Mouse (Mus musculus) forebrain, postnatal 0 days (tissue): ENCODE measurements at regions not wholly inside any gene's neighbourhood (a gene's known extent, or its start where the extent isn't known, plus 50 kb on each side); places are given as distances from the start of the nearest gene placed in this dataset.

ENCODE experiments used
- ATAC-seq: fragments of 200-750 bp; cut with Nextera tagmentation; 2 replicates; pipeline ENCODE4 v1.8.0; 2017; ENCODE audit warnings: mild to moderate bottlenecking, moderate library complexity
- DNase-seq: peaks from one replicate; pipeline ENCODE4 v3.0.0-alpha.2; 2015
- H3K27ac ChIP-seq: fragments of 300-500 bp; sonication (generic); 2 replicates; pipeline ENCODE4 v1.5.1; 2014; ENCODE audit warnings: low read depth, mild to moderate bottlenecking, antibody characterized with exemption, low read length, moderate library complexity, mixed read lengths
- H3K27me3 ChIP-seq: fragments of 300-500 bp; sonication (generic); 2 replicates; pipeline ENCODE4 v1.6.1; 2014; ENCODE audit warnings: mild to moderate bottlenecking, low read length, mixed read lengths; ENCODE audit not compliant: insufficient read depth
- H3K36me3 ChIP-seq: fragments of 300-500 bp; sonication (generic); 2 replicates; pipeline ENCODE4 v1.6.1; 2014; ENCODE audit warnings: mild to moderate bottlenecking, moderate library complexity; ENCODE audit not compliant: insufficient read depth
- H3K4me1 ChIP-seq: fragments of 300-500 bp; sonication (generic); 2 replicates; pipeline ENCODE4 v1.6.1; 2014; ENCODE audit warnings: antibody characterized with exemption; ENCODE audit not compliant: insufficient read depth
- H3K4me2 ChIP-seq: fragments of 300-500 bp; sonication (generic); 2 replicates; pipeline ENCODE4 v1.6.1; 2014; ENCODE audit warnings: low read depth, mild to moderate bottlenecking, moderate library complexity
- H3K4me3 ChIP-seq: fragments of 300-500 bp; sonication (generic); 2 replicates; pipeline ENCODE4 v1.5.1; 2014; ENCODE audit warnings: low read depth, low read length, mixed read lengths
- H3K9ac ChIP-seq: fragments of 300-500 bp; sonication (generic); 2 replicates; pipeline ENCODE4 v1.6.1; 2014; ENCODE audit warnings: mild to moderate bottlenecking
- H3K9me3 ChIP-seq: fragments of 300-500 bp; sonication (generic); 2 replicates; pipeline ENCODE4 v1.6.1; 2016; ENCODE audit warnings: low read length
- CTCF ChIP-seq: sonication (generic); IDR thresholded peaks from 2 replicates; pipeline ENCODE4 v1.5.1; 2016; ENCODE audit warnings: antibody characterized with exemption, control low read depth, low read depth
- WGBS: fragments of 180-500 bp; shearing (Covaris S2); extraction: QIAGEN DNeasy Blood & Tissue Kit; methylation state at CpG from one replicate; pipeline ENCODE4 v1.1.7; 2014; 5-methylcytosine and 5-hydroxymethylcytosine counted together

DNA sequence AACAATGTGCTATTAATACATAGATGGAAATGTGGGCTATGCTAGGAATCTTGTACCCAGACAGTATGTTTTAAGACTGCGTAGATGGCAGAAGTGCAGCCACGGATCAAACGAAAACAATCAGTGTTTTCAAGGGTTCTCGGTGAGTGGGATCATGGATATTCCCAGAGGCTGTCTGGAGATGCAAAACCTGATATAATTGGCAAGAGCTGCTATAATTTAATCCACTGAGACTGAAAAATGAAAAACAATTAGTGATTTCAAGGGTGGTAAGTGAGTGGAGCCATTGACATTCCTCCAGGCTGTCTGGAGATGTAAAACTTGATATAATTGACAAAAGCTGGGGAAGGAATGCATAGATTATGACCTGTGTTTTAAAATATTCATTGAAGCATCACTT lies 545.5 kb upstream of the Api5 start:
- Histone ChIP-seq H3K27me3 (no peaks in the 10 kb centered on the region), H3K9me3 (no peaks in the 10 kb centered on the region), H3K36me3 (no peaks in the 10 kb centered on the region), H3K4me1 (no peaks in the 10 kb centered on the region), H3K4me3 (no peak overlapping the region), H3K4me2 (no peak overlapping the region), H3K9ac (no peak overlapping the region), H3K27ac (no peak overlapping the region)
- WGBS: 66% methylated on average over 4 of the region's 4 CpGs
- ATAC-seq (no peak), DNase-seq (no peak)
- no peak for TF ChIP-seq CTCF

DNA sequence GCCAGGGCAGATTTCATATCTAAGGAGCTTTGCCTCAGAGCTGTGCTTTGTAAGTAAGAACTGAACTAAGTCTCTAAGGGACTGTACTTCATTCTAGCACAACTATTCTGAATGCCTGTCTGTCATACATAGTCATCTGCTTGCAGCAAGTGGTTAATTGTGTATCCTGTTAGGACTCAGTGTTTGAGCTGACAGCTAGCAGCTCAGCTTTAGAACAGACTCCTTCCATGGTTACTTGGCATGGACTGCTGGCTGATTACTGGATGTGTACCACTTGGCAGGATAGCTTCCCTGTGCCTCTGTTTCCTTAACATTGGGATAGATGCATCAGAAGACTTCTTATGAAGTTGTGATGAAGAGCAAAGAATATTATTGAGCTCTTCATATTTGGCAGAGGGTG lies 525.6 kb upstream of the Api5 start:
- H3K27me3 ChIP-seq: no peaks in the 10 kb centered on the region
- DNase-seq (peak; percentile 71), ATAC-seq (peak; percentile 93)
- H3K4me1 ChIP-seq: no peaks in the 10 kb centered on the region
- H3K4me3 ChIP-seq: no peak overlapping the region
- H3K36me3 ChIP-seq: no peaks in the 10 kb centered on the region
- H3K9ac ChIP-seq: no peak overlapping the region
- TF ChIP-seq CTCF: no peak
- H3K9me3 ChIP-seq: no peaks in the 10 kb centered on the region
- no peak overlapping the region for H3K4me2 ChIP-seq
- H3K27ac ChIP-seq: no peak overlapping the region

DNA sequence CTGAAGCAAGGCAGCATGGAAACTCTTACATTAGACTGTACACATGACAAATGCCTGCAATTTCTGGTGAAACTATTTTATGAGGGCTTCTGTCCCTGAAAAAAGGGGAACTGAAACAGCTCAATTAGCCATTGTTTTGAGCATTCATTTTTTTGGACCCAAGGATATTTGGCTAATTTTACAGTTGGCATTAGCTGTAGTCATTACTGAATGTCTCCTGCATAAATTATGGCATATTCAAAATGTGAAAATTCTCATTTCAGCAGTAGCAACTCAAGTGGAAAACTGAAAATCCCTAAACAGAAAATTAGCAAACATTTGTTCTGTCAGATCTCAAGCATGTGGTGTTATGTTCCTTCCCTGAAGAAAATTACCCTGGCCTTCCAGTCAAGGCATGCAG lies 507.7 kb upstream of the Api5 start:
- ATAC-seq (no peak; the same call in 1 of the 2 replicates), DNase-seq (peak; percentile 13)
- H3K27ac ChIP-seq: no peak overlapping the region
- no peaks in the 10 kb centered on the region for H3K9me3 ChIP-seq
- H3K9ac ChIP-seq: no peak overlapping the region
- no peak for TF ChIP-seq CTCF
- H3K36me3 ChIP-seq: no peaks in the 10 kb centered on the region
- H3K4me3 ChIP-seq: no peak overlapping the region
- H3K4me1 ChIP-seq: no peaks in the 10 kb centered on the region; the same call in 1 of the 2 replicates
- no peaks in the 10 kb centered on the region for H3K27me3 ChIP-seq
- H3K4me2 ChIP-seq: no peak overlapping the region

DNA sequence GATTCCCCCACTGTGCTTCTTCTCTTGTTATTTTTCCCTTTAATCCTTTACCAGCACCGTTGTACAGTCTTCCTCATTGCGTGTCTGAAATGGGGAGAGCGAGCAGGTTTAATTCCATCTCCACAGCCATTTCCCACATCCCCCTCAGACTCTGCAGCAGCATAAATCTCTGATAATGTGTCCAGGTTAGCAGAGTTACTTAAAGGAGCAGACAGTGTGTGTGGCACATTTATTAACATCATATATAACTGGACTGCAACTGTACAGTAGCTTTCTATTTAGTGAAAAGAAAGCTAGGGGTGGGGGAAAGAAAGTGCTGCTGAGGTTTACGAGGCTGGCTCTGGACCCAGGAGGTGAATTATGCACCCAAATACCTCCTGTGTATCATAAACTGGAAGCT lies 494.2 kb upstream of the Api5 start:
- TF ChIP-seq CTCF: no peak

DNA sequence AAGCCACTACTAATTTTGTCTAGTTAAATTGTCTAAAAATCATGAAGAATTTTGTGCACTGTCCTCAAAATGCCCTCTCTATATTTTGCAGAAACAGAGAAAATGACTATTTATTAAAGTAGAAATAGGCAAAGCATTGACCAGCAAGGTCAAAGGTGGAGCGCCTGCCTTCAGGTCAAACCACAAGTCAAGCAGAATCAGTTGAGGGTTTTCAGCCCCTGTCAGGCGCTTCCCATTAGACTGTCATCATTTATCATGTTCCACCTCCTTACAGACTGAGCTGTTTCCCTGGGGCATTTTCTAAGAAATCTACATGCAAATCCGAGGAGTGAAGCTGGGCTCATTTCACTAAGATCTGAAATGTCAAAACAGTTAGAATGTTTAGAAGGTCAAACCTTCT lies 481.4 kb upstream of the Api5 start:
- no peak for TF ChIP-seq CTCF
- no peak overlapping the region for H3K4me2 ChIP-seq
- H3K9ac ChIP-seq: no peak overlapping the region
- no peaks in the 10 kb centered on the region for H3K4me1 ChIP-seq
- no peaks in the 10 kb centered on the region for H3K9me3 ChIP-seq
- H3K4me3 ChIP-seq: no peak overlapping the region
- no peak overlapping the region for H3K27ac ChIP-seq
- H3K36me3 ChIP-seq: no peaks in the 10 kb centered on the region
- no peaks in the 10 kb centered on the region for H3K27me3 ChIP-seq
- WGBS: 79% methylated on average over 3 of the region's 3 CpGs
- no peak for DNase-seq
- ATAC-seq: no peak

More for the DNA sequence above, 494.2 kb upstream of the Api5 start:
- no peaks in the 10 kb centered on the region for H3K27me3 ChIP-seq
- H3K4me1 ChIP-seq: no peaks in the 10 kb centered on the region
- no peaks in the 10 kb centered on the region for H3K36me3 ChIP-seq
- DNase-seq (no peak), ATAC-seq (no peak)
- 89% methylated on average over 4 of the region's 4 CpGs for WGBS
- no peak overlapping the region for H3K4me2 ChIP-seq
- no peaks in the 10 kb centered on the region for H3K9me3 ChIP-seq
- H3K27ac ChIP-seq: no peak overlapping the region
- no peak overlapping the region for H3K4me3 ChIP-seq
- no peak overlapping the region for H3K9ac ChIP-seq

DNA sequence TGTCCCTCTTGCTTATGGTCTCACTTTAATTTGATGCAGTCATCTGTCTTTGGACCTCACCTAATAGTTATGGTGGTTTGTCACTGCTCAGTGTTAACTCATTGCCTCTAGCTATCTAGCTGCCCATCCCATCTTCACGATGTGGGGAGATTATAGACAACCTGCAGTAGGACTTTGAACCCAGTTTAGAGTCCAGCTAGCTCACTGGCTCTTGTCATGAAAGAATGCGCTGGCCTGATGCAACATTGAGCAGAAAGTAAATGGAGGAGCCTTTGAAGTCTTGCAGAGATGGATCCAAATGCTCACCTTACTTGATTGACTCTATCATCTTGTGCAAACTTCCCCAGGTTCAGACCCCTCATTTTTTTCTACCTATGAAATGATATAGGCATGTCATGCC lies 480.1 kb upstream of the Api5 start:
- H3K9me3 ChIP-seq: no peaks in the 10 kb centered on the region
- DNase-seq (no peak), ATAC-seq (no peak)
- WGBS: 94% methylated on average over 2 of the region's 2 CpGs
- no peaks in the 10 kb centered on the region for H3K36me3 ChIP-seq
- no peak overlapping the region for H3K27ac ChIP-seq
- no peak overlapping the region for H3K9ac ChIP-seq
- H3K4me3 ChIP-seq: no peak overlapping the region
- no peaks in the 10 kb centered on the region for H3K27me3 ChIP-seq
- H3K4me1 ChIP-seq: no peaks in the 10 kb centered on the region
- no peak for TF ChIP-seq CTCF
- H3K4me2 ChIP-seq: no peak overlapping the region

DNA sequence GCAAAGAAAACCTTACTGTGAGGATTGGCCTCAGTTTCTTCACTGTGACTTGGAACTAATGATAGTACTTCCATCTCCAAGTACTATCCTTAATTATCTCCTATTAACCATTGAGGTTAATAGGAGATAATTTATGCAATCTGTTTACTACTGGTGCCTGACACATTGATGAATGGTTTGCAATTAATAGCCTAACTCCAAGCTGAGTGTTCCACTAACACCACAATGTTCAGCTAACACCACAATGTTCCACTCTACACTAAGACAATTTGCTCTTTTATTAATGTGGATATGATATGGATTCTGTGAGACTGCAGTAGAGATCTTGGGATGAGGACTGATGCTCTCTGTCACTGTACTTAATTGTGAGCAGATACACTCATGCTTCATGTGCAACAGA lies 463.6 kb upstream of the Api5 start:
- Histone ChIP-seq H3K27ac (no peak overlapping the region), H3K9me3 (no peaks in the 10 kb centered on the region), H3K36me3 (no peaks in the 10 kb centered on the region), H3K27me3 (no peaks in the 10 kb centered on the region), H3K4me2 (no peak overlapping the region), H3K4me1 (no peaks in the 10 kb centered on the region), H3K4me3 (no peak overlapping the region), H3K9ac (no peak overlapping the region)
- ATAC-seq (no peak), DNase-seq (no peak)
- no peak for TF ChIP-seq CTCF
